Mouse (Mus musculus) Patski (cell line): ENCODE measurements around the gene C1qtnf3. TPM values are rescaled to one million over a fixed set of nuclear protein-coding genes. Genes with fewer than 3 reads are reported as not detected.
A peak's percentile ranks its signal among the peaks of the same experiment; 100 is the strongest.

Experiments
- ATAC-seq: fragments of 100-300 bp; one replicate; pipeline ENCODE4 v1.8.0; 2021
- CTCF ChIA-PET: fragments of 350-600 bp; sonication (Branson Sonifier 250); formaldehyde crosslinking; loops from one replicate; lab custom pipeline; 2022; ENCODE audit warnings: inconsistent platforms; lab: Charles Lee
- POLR2A ChIA-PET: fragments of 350-600 bp; sonication (Branson Sonifier 250); formaldehyde crosslinking; loops from one replicate; lab custom pipeline; 2022; ENCODE audit warnings: antibody characterized with exemption, inconsistent platforms; lab: Charles Lee
- DNase-seq: peaks from one replicate; pipeline ENCODE4 v3.0.0-alpha.2; 2011; ENCODE audit warnings: low read depth, low spot score
- H3K27me3 ChIP-seq: fragments of 371-371 bp; one replicate; pipeline ENCODE4 v1.5.1; 2021
- CTCF ChIP-seq: fragments of 100-300 bp; IDR thresholded peaks from one replicate; pipeline ENCODE4 v1.5.1; 2021
- in situ Hi-C: fragments of 300-500 bp; cut with MboI; formaldehyde crosslinking; loops from 3 replicates; pipeline ENCODE4 v1.11.1; 2018; ENCODE audit warnings: low pct_unique_long_range_greater_than_20kb, mixed read lengths
- polyA plus RNA-seq: library from polyadenylated mRNA; unstranded; gene quantifications from one replicate; pipeline ENCODE4 v1.2.3, GENCODE M21; 2021

C1qtnf3 gene
- polyA plus RNA-seq, 1 experiment from 2014 or later: 0.05 TPM

- ChIA-PET POLR2A (no interaction called here), CTCF (interaction anchor here (0.7 kb wide), 1 partner anchor 9 kb away, joined by 3 read pairs; no protein-coding TSS in a partner anchor)
- TF ChIP-seq CTCF: no peak
- no peak for ATAC-seq
- in situ Hi-C loops: no loop called here
- DNase-seq: no peak
- no peaks in the 10 kb centered on the region for H3K27me3 ChIP-seq
These were observed 4.6 kb downstream of the C1qtnf3 start for GRCm38 (mm10) chr15:10956706-10957105.

GRCm38 (mm10) chr15:10959277-10960026 lies 7.3 kb downstream of the C1qtnf3 start:
- ChIA-PET POLR2A (no interaction called here), CTCF (no interaction called here)
- no peak for ATAC-seq
- in situ Hi-C loops: no loop called here
- peaks cover 6% of the 10 kb centered on the region for H3K27me3 ChIP-seq
- no peak for DNase-seq
- TF ChIP-seq CTCF: no peak

- ChIA-PET POLR2A (no interaction called here), CTCF (no interaction called here)
These were observed 8.1 kb downstream of the C1qtnf3 start for GRCm38 (mm10) chr15:10960267-10960666.

GRCm38 (mm10) chr15:10962601-10963000 lies 10.5 kb downstream of the C1qtnf3 start:
- POLR2A ChIA-PET: no interaction called here
- DNase-seq (no peak), ATAC-seq (no peak)
- in situ Hi-C loops: no loop called here
- peaks cover 6% of the 10 kb centered on the region for H3K27me3 ChIP-seq
- TF ChIP-seq CTCF: no peak
- CTCF ChIA-PET: no interaction called here

More at GRCm38 (mm10) chr15:10960267-10960666, 8.1 kb downstream of the C1qtnf3 start:
- DNase-seq: no peak
- TF ChIP-seq CTCF: no peak
- in situ Hi-C loops: no loop called here
- peaks cover 6% of the 10 kb centered on the region for H3K27me3 ChIP-seq
- ATAC-seq: no peak

GRCm38 (mm10) chr15:10969439-10969838 lies 17.3 kb downstream of the C1qtnf3 start:
- no peaks in the 10 kb centered on the region for H3K27me3 ChIP-seq
- POLR2A ChIA-PET: no interaction called here
- DNase-seq (no peak), ATAC-seq (no peak)
- CTCF ChIA-PET: interaction anchor here (1.2 to 1.6 kb wide), 2 partner anchors 10 to 12 kb away, joined by 3 to 5 read pairs; partner anchors contain the start of gene Amacr
- in situ Hi-C loops: no loop called here
- TF ChIP-seq CTCF: no peak

GRCm38 (mm10) chr15:10970777-10971176 lies 18.6 kb downstream of the C1qtnf3 start:
- CTCF ChIA-PET: interaction anchor here (1.2 to 1.6 kb wide), 2 partner anchors 9 to 11 kb away, joined by 3 to 5 read pairs; partner anchors contain the start of gene Amacr

GRCm38 (mm10) chr15:10977151-10977550 lies 25.0 kb downstream of the C1qtnf3 start:
- TF ChIP-seq CTCF: no peak
- in situ Hi-C loops: no loop called here
- ChIA-PET POLR2A (no interaction called here), CTCF (no interaction called here)
- ATAC-seq: no peak
- H3K27me3 ChIP-seq: no peaks in the 10 kb centered on the region
- DNase-seq: no peak

More at GRCm38 (mm10) chr15:10970777-10971176, 18.6 kb downstream of the C1qtnf3 start:
- ATAC-seq (no peak), DNase-seq (no peak)
- no peaks in the 10 kb centered on the region for H3K27me3 ChIP-seq
- in situ Hi-C loops: no loop called here
- TF ChIP-seq CTCF: no peak
- POLR2A ChIA-PET: no interaction called here

GRCm38 (mm10) chr15:10980712-10981111 lies 28.6 kb downstream of the C1qtnf3 start:
- TF ChIP-seq CTCF: no peak
- CTCF ChIA-PET: interaction anchor here (1.5 kb wide), 1 partner anchor 11 kb away, joined by 5 read pairs; no protein-coding TSS in a partner anchor
- no peak for ATAC-seq
- POLR2A ChIA-PET: interaction anchor here (0.6 to 0.7 kb wide), 3 partner anchors 13 to 32 kb away, joined by 3 to 4 read pairs (median 4); no protein-coding TSS in a partner anchor
- in situ Hi-C loops: no loop called here
- DNase-seq: no peak
- H3K27me3 ChIP-seq: no peaks in the 10 kb centered on the region

GRCm38 (mm10) chr15:10981377-10982063 lies 29.4 kb downstream of the C1qtnf3 start, which contains the start of gene Amacr:
TSS of gene Amacr (plus strand) at chr15:10981756.
- in situ Hi-C loops: no loop called here
- ChIA-PET POLR2A (interaction anchor here (0.6 kb wide), 3 partner anchors 14 to 1887 kb away, joined by 3 to 4 read pairs (median 4); no protein-coding TSS in a partner anchor), CTCF (interaction anchor here (1.2 to 1.4 kb wide), 2 partner anchors 11 to 481 kb away, joined by 3 to 6 read pairs; no protein-coding TSS in a partner anchor)
- peak; percentile 80 for TF ChIP-seq CTCF
- H3K27me3 ChIP-seq: no peaks in the 10 kb centered on the region
- DNase-seq (peak; percentile 50), ATAC-seq (peak; percentile 95)

GRCm38 (mm10) chr15:10982064-10982435 lies 29.9 kb downstream of the C1qtnf3 start:
- ChIA-PET CTCF (interaction anchor here (1.2 to 1.5 kb wide), 3 partner anchors 9 to 481 kb away, joined by 3 to 6 read pairs (median 4); no protein-coding TSS in a partner anchor), POLR2A (interaction anchor here (0.6 kb wide), 2 partner anchors 37 to 1887 kb away, joined by 3 to 4 read pairs; no protein-coding TSS in a partner anchor)
- no peaks in the 10 kb centered on the region for H3K27me3 ChIP-seq
- in situ Hi-C loops: no loop called here
- ATAC-seq (peak; percentile 4), DNase-seq (no peak)
- TF ChIP-seq CTCF: no peak
